Mouse (Mus musculus) R1 (cell line): ENCODE data around the gene Spaca4.

Source experiments
- DNase-seq: peaks from one replicate; pipeline ENCODE4 v3.0.0-alpha.2; 2018; ENCODE audit warnings: low read depth, low spot score

Gene Spaca4

DNA sequence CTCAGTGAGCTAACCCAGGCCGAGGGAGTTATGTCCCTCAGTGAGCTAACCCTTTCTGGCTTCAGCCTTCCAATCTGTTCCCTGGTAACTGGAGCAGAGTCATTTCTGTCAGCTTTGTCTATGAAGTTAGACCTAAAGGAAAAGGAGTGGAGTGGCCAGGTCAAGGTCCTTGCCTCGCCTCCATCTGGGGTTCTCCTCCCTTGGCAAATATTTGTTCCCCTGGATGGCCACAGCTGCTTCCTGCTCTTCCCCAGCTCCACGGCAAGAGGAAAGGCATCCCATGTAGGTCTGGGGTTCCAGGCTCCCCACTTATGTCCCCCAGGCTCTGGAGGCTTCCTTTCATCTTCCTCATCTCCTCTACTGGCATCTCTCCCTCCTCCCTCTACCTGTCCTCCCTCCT is 2.0 kb upstream of the Spaca4 start:
- DNase-seq: no peak

- no peak for DNase-seq
These were observed 806 bp upstream of the Spaca4 start for GRCm38 (mm10) chr7:45726419-45726818.

DNA sequence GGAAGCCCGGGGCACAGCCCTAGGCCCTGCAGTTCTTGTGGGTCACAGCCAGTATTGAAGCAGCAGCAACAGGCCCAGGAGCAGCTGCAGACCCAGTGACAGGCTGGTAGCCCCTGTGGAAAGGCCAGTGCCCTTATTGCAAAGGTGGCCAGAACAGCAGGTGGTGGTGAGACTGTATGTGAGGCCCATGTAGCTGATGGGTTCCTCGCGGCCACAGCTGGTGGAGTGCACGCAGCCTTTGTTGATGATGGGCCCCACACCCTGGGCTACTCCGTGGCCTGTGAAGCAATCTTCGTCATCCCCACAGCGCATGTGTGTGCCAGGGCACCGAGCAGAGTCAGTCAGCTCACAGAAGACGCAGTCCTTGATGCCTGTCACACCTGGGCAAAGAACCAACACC is 462 bp downstream of the Spaca4 start:
- DNase-seq: no peak

GRCm38 (mm10) chr7:45723781-45724180 is 1.8 kb downstream of the Spaca4 start:
- DNase-seq: no peak

GRCm38 (mm10) chr7:45723301-45723700 is 2.3 kb downstream of the Spaca4 start:
- DNase-seq: no peak

DNA sequence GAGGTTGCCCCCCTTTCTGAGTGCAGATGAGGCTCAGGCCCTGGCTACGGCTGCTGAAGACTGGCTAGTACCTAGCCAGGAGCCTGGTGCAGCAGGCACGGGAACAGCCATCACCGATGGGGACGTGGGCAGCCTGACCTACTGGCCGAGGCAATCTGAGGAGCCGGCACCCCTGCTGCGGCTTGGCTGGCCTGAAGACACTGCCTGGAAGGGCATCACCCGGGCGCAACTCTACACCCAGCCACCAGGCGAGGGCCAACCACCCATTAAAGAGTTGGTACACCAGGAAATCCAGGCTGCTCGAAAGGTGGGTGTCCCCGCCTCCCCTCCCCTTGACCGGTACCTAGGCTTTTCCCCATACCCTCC is 3.3 kb downstream of the Spaca4 start:
- no peak for DNase-seq

- DNase-seq: no peak
These were observed 3.8 kb downstream of the Spaca4 start for GRCm38 (mm10) chr7:45721642-45722347.

DNA sequence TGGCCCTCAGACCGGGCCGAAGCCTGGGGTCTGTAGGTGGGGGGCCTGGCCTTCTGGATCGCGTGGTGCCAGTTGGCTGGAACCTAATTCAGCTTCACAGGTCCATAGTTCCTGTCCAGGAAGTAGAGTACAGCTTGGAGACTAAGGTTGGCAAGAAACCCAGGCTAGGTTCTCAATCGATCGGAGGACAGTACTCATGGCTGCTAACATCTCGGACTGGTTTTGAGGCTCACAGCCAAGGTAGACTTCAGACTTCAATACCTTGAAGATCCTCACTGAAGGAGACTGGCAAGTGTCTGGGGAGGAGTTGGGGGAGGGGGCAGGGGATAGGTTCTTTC is 4.4 kb downstream of the Spaca4 start:
- no peak for DNase-seq

- DNase-seq: peak; percentile 85
These were observed 5.0 kb downstream of the Spaca4 start, which contains the start of gene Fam83e for GRCm38 (mm10) chr7:45720413-45721233. Gene Fam83e, plus strand, starts transcription at chr7:45721212.

- DNase-seq: no peak
These were observed 5.7 kb downstream of the Spaca4 start for GRCm38 (mm10) chr7:45719738-45720412.

DNA sequence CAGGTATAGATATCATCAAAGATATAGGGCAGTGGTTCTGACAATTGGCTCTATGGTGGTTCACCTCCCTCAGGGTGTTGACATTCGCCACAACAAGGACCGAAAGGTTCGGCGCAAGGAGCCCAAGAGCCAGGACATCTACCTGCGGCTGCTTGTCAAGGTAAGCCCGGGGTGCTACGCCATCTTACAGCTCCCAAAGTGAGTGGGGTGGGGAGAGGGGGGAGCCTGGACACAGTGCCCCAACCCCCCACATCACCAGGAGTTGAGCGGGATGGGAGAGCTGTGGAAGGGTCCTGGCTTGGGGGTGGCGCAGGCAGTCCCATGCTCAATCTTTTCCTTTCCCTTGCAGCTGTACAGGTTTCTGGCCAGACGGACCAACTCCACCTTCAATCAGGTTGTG is 6.4 kb downstream of the Spaca4 start:
- no peak for DNase-seq

DNA sequence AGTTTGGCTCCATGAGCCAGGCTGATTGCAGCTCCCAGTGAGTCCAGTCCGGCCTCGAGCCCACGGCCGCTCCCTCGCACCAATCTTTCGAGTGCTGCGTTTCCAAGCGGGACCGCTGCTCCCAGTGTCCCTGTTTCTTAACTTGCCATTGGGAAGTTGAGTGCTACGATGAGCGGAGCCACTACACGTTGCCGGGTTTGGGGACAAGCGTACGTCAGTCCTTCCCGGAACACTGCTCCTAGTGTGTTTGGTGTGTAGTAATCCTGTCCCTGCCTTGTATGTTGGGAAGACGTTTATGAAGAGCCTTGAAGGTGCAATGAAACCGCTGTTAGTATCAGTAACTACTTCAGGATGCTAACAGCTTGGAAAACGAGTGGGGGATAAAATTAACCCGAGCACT is 7.3 kb downstream of the Spaca4 start:
- DNase-seq: no peak

DNA sequence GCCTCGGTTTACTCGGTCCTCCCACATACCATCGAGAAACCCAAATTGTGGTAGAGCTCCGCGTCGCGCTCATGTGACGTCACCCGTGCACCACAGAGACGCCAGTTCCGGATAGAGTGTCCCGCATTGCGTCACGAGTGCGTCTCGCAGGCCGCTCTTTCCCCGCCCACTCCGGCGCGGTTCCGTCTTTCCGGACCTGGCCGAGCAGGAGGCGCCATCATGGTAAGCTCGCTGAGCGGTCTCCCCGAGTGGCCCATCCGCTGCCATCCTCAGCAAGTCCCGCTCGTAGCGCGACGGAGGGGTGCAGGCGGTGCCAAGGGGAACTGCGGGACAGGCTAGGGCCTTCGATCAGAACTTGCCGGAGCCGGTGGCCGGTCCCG is 7.7 kb downstream of the Spaca4 start, which contains the start of gene Sphk2:
Sphk2 (minus strand) TSS at position 85 of the 380 bp plus-strand sequence.
- peak; percentile 99 for DNase-seq

- no peak for DNase-seq
These were observed 8.4 kb downstream of the Spaca4 start for GRCm38 (mm10) chr7:45716952-45717917.

DNA sequence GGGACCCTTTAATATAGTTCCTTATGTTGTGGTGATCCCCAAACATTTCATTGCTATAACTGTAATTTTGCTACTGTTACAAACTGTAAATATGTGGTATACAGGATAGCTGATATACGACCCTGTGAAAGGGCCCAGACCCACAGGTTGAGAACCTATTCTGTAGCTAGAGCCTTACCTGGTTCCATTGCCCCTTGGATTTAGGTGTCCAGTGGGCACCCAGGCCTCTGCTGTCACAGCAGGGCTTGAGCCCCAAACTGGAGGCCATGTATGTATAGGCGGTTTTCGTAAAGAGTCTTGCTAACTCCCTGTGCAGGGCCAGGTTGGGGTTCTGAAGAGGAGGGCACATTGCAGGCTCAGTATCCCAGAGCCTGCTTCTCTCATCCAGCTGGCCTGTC is 9.2 kb downstream of the Spaca4 start:
- DNase-seq: no peak

GRCm38 (mm10) chr7:45715741-45716459 is 9.7 kb downstream of the Spaca4 start:
- no peak for DNase-seq

DNA sequence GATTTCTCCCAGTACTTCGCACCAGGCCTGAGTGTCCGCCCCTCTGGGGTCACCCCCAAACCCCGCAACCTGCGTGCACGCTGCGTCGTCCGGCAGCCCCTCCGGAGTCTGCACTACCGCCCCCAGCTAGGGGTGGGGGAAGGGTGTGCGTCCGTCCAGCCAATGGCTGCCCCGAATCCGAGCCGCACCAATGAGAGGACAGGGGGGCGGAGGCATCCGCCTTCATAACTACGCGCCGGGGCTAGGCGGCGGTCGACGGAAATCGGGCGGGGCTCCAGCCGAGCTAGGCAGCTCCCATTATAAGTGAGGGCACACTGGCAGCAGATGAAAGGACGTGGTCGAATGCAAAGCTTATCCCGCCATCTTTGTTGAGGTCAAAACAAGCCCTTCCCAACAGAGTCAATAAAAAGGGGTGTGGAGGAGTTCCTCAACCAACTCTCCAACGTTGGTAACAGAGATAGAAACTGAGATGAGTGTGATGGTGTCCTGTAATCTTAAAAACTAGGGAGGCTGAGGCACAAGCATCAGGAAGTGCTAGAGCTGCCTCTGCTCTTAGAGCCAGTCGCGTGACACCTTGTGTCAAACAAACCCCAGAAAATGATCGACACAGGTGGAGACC is 10.4 kb downstream of the Spaca4 start, which contains the start of gene Rpl18:
Rpl18 (plus strand) TSS at position 368 of the 619 bp plus-strand sequence.
- peak; percentile 99 for DNase-seq

DNA sequence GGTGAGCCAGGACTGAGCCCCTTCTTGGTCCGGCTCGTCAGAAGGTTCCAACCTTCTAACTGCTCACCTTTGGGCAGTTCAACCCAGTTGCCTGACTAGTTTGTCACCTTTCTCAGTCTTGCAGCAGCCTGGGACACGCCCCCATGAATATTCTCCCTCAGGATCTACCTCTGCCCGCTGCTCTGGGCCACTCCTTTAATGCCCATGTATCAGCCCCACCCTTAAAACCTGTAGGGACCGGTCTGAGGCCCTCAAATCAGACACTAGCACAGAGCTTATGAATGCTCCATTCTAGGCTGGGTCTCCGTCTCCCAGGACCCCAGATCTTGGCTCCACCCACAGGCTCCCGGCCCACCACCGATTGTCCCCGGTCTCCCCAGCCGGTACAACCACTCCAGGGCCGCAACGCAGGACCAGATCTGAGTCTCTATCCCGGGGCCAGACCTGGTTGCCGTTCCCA is 11.0 kb downstream of the Spaca4 start:
- DNase-seq: peak; percentile 86

DNA sequence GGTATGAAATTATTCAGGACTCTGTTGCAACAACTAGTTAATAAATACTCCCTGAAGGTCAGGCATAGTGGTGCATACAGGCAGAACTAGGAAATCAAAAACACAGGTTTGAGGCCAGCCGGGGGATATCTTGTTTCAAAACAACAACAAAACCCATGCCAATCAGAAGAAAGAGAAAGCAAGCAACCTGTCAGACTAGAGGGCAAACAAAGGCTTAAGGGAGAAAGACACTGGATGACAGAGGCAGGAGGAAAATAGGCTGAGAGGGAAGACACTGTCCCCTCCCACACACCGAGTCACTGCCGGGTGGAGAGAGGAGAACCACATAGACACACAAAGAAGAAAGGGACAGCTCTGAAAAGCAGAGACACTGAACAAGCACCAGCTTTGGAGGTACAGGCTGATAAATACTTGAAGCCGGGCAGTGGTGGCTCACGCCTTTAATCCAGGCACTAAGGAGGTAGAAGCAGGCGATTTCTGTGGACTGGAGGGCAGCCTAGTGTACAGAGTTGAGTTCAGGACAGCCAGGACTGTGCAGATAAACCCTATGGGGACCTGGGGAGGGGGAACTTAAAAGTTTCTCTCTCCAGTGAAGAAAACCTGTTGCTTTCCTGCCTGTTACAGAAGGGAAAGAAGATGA is 11.6 kb downstream of the Spaca4 start:
- no peak for DNase-seq

- DNase-seq: no peak
These were observed 12.2 kb downstream of the Spaca4 start for GRCm38 (mm10) chr7:45713396-45713795.
